Mouse (Mus musculus): ENCODE results near the gene Ndufa7. TPM values are rescaled to one million over a fixed set of nuclear protein-coding genes. Genes with fewer than 3 reads are reported as not detected.
"Not testable (repeated sequence)": the region's sequence is repeated elsewhere in the genome, so short reads cannot be mapped to it uniquely, and the experiment has no call there.

Ndufa7 gene
- polyA plus RNA-seq, 1 experiment from 2014 or later: 482 TPM

DNA sequence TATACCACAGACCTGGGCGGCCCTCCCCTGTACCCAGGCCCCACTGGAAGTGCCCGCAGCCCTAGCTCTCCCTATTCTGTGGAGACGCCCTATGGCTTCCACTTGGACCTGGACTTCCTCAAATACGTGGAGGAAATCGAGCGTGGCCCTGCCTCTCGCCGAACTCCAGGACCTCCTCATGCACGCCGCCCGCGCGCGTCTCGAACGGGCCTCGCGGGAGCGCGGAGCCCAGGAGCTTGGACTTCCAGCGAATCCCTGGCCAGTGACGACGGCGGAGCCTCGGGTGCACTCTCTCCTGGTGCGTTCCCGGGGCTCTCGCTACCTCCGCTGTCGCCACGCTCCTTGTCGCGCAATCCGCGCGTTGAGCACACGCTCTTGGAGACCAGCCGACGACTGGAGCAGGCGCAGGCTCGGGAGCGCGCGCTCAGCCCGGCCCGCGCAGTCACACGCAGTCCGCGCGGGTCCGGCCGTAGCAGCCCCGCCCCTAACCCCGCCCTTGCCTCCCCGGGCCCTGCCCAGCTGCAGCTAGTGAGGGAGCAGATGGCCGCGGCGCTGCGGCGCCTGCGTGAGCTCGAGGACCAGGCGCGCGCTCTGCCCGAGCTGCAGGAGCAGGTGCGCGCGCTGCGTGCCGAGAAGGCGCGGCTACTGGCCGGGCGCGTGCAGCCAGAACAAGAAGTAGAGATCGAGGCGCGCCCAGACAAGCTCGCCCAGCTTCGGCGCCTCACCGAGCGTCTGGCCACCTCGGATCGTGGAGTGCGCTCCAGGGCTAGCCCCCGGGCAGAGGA is 7.0 kb upstream of the Ndufa7 start:
- under 1% methylated on average over 89 of the region's 89 CpGs for WGBS
- peak; percentile 97 for DNase-seq (ENCODE audit: low spot score)
- peaks cover 33% of the 10 kb centered on the region; the same call in 1 of the 2 replicates for H3K27me3 ChIP-seq (ENCODE audit: insufficient read depth, poor library complexity, severe bottlenecking)
- H3K4me1 ChIP-seq: peaks cover 31% of the 10 kb centered on the region
- H3K9me3 ChIP-seq: no peaks in the 10 kb centered on the region
- peak overlapping the region; percentile 88 for H3K27ac ChIP-seq
- H3K36me3 ChIP-seq: peaks cover 42% of the 10 kb centered on the region
- peak overlapping the region; percentile 65 for H3K4me3 ChIP-seq

DNA sequence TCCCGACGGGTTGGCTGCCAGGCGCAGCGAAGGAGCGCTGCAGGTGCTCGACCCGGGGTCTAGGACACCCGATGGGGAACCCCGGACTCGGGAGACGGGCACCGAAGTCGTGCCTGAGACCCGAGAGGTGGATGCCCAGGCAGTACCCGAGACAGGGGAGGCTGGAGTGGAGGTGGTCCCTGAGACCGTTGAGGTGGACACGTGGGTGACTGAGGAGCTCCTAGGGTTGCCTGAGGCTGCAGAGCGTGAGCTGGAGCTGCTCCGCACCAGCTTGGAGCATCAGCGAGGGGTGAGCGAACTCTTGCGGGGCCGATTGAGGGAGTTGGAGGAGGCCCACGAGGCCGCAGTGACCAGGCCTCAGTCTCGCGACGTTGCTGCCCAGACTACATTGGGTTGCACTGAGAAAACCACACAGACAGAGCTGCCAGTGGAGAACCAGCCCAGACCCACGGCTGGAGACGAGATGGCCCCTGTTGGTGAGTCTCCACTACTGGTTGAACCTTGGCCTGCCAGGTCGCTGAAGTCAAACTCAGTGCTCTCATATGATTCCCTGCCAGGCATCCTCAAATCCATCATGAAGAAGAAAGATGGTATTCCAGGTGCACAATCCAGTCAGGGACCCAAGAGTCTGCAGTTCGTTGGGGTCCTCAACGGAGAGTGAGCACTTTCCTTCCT is 6.3 kb upstream of the Ndufa7 start:
- H3K9me3 ChIP-seq: no peaks in the 10 kb centered on the region
- H3K4me3 ChIP-seq: peak overlapping the region; percentile 65
- H3K4me1 ChIP-seq: peaks cover 29% of the 10 kb centered on the region
- peaks cover 30% of the 10 kb centered on the region; the same call in 1 of the 2 replicates for H3K27me3 ChIP-seq (ENCODE audit: insufficient read depth, poor library complexity, severe bottlenecking)
- DNase-seq (ENCODE audit: low spot score): no peak
- peaks cover 48% of the 10 kb centered on the region for H3K36me3 ChIP-seq
- WGBS: 19% methylated on average over 33 of the region's 33 CpGs
- H3K27ac ChIP-seq: peak overlapping the region; percentile 88

- Histone ChIP-seq H3K27me3 (ENCODE audit: insufficient read depth, poor library complexity, severe bottlenecking) (no peaks in the 10 kb centered on the region), H3K9me3 (no peaks in the 10 kb centered on the region), H3K36me3 (peaks cover 60% of the 10 kb centered on the region), H3K27ac (no peak overlapping the region), H3K4me3 (peak overlapping the region; percentile 84), H3K4me1 (peaks cover 29% of the 10 kb centered on the region)
- DNase-seq (ENCODE audit: low spot score): no peak
- WGBS: 69% methylated on average over 1 of the region's 1 CpGs
Observed at GRCm38 (mm10) chr17:33822436-33822959, 1.9 kb upstream of the Ndufa7 start.

DNA sequence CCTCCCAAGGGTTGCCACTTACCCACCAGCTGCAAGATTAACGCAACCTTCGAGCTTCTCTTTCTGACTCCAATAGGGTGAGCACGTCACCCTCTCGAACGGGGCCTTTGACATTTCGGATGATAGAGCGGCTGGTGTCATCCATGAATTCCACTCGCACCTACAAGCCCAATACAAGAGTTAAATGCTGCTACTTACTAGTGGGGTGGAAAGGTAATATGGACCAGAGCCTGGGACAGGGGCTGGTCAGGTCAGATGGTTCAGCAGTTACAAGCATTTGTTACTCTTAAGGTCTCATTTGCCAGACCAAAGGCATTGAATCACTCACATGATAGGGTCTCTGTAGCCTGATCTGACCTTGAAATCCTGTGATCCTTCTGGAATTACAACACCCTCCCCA is 1.2 kb upstream of the Ndufa7 start:
- Histone ChIP-seq H3K27ac (peak overlapping the region; percentile 92), H3K4me1 (peaks cover 22% of the 10 kb centered on the region), H3K4me3 (peak overlapping the region; percentile 84), H3K36me3 (peaks cover 65% of the 10 kb centered on the region)
- not testable (repeated sequence) for DNase-seq (ENCODE audit: low spot score); H3K9me3 ChIP-seq; H3K27me3 ChIP-seq (ENCODE audit: insufficient read depth, poor library complexity, severe bottlenecking)
- 76% methylated on average over 8 of the region's 8 CpGs for WGBS

DNA sequence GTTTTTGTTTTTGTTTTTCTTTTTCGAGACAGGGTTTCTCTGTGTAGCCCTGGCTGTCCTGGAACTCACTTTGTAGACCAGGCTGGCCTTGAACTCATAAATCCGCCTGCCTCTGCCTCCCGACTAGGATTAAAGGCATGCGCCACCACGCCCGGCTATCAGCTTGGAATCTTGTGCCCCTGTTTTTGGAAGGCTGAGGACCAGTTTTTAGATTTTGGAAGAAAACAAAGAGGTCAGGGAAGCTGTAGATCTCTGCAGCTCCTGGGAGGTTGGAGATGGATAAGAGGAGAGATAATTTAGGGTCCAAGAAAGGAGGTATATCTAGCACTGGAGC is 592 bp downstream of the Ndufa7 start:
- H3K4me3 ChIP-seq: peak overlapping the region; percentile 84
- 7% methylated on average over 6 of the region's 6 CpGs for WGBS
- peak overlapping the region; percentile 92 for H3K27ac ChIP-seq
- H3K36me3 ChIP-seq: peaks cover 57% of the 10 kb centered on the region
- H3K9me3 ChIP-seq; DNase-seq (ENCODE audit: low spot score); H3K27me3 ChIP-seq (ENCODE audit: insufficient read depth, poor library complexity, severe bottlenecking): not testable (repeated sequence)
- peaks cover 19% of the 10 kb centered on the region for H3K4me1 ChIP-seq

DNA sequence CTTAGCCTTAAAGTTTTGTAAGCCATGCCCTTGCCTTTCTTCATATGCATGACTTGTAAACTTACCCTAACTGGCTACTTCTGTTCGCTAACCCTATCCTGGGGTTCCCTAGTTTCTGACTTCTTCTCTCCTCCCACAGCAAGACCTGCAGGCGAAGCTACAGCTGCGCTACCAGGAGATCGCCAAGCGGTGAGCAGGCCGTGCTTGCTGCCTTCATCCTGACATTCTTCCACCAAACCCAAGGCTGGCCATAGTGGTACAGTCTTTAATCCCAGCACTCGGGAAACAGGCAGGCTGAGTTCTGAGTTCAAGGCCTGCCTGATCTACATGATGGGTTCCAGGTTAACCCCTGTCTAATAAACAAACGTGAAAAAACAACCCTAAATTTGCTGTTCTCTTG is 1.1 kb downstream of the Ndufa7 start:
- Histone ChIP-seq H3K4me3 (peak overlapping the region; percentile 84), H3K27me3 (ENCODE audit: insufficient read depth, poor library complexity, severe bottlenecking) (no peaks in the 10 kb centered on the region), H3K36me3 (peaks cover 57% of the 10 kb centered on the region), H3K9me3 (no peaks in the 10 kb centered on the region), H3K4me1 (peaks cover 19% of the 10 kb centered on the region), H3K27ac (no peak overlapping the region)
- DNase-seq (ENCODE audit: low spot score): no peak
- 82% methylated on average over 8 of the region's 8 CpGs for WGBS

DNA sequence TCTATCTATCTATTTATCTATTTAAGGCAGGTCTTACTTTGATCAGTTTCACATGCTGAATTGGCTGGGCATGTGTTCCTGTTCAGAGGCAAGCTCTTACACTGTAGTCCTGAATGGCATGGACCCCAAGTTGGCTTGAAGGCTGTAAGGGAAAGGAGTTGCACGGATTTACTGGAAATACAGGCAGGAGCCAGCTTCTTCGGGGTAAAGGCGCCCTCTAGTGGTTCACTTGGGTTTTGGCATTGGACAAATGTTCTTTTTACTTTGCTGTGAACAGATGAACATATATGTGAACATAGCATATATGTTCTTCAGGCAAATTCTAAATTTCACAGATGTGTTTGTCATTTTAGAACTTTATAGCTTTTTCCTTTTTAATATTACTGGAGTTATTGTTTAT is 2.5 kb downstream of the Ndufa7 start:
- Histone ChIP-seq H3K36me3 (peaks cover 57% of the 10 kb centered on the region), H3K9me3 (no peaks in the 10 kb centered on the region), H3K27me3 (ENCODE audit: insufficient read depth, poor library complexity, severe bottlenecking) (no peaks in the 10 kb centered on the region), H3K4me3 (no peak overlapping the region), H3K4me1 (peaks cover 17% of the 10 kb centered on the region), H3K27ac (no peak overlapping the region)
- peak; percentile 87 for DNase-seq (ENCODE audit: low spot score)
- under 1% methylated on average over 3 of the region's 3 CpGs for WGBS

- WGBS: 84% methylated on average over 2 of the region's 2 CpGs
- DNase-seq (ENCODE audit: low spot score): no peak
- Histone ChIP-seq H3K36me3 (peaks cover 60% of the 10 kb centered on the region), H3K27me3 (ENCODE audit: insufficient read depth, poor library complexity, severe bottlenecking) (no peaks in the 10 kb centered on the region), H3K9me3 (no peaks in the 10 kb centered on the region), H3K4me1 (peaks cover 3% of the 10 kb centered on the region; the same call in 1 of the 2 replicates), H3K4me3 (no peak overlapping the region), H3K27ac (no peak overlapping the region)
Observed at GRCm38 (mm10) chr17:33828892-33829291, 4.5 kb downstream of the Ndufa7 start.

GRCm38 (mm10) chr17:33829561-33829960 is 5.2 kb downstream of the Ndufa7 start:
- H3K4me3 ChIP-seq: no peak overlapping the region
- no peak for DNase-seq (ENCODE audit: low spot score)
- H3K4me1 ChIP-seq: peaks cover 3% of the 10 kb centered on the region; the same call in 1 of the 2 replicates
- H3K36me3 ChIP-seq: peaks cover 67% of the 10 kb centered on the region
- H3K27ac ChIP-seq: no peak overlapping the region
- no peaks in the 10 kb centered on the region for H3K9me3 ChIP-seq
- WGBS: 92% methylated on average over 10 of the region's 10 CpGs
- H3K27me3 ChIP-seq (ENCODE audit: insufficient read depth, poor library complexity, severe bottlenecking): no peaks in the 10 kb centered on the region

GRCm38 (mm10) chr17:33842966-33843795 is 18.8 kb downstream of the Ndufa7 start, which contains the start of gene Cd320:
Gene Cd320 (plus strand): TSS chr17:33843091.
- peaks cover 23% of the 10 kb centered on the region for H3K36me3 ChIP-seq
- DNase-seq (ENCODE audit: low spot score): peak; percentile 95
- H3K4me3 ChIP-seq: peak within 1 kb of the TSS; percentile 85
- H3K27me3 ChIP-seq (ENCODE audit: insufficient read depth, poor library complexity, severe bottlenecking): no peaks in the 10 kb centered on the region
- no peaks in the 10 kb centered on the region for H3K9me3 ChIP-seq
- H3K27ac ChIP-seq: peak within 1 kb of the TSS; percentile 90
- H3K4me1 ChIP-seq: peaks cover 20% of the 10 kb centered on the region
- WGBS: under 1% methylated on average over 45 of the region's 45 CpGs

DNA sequence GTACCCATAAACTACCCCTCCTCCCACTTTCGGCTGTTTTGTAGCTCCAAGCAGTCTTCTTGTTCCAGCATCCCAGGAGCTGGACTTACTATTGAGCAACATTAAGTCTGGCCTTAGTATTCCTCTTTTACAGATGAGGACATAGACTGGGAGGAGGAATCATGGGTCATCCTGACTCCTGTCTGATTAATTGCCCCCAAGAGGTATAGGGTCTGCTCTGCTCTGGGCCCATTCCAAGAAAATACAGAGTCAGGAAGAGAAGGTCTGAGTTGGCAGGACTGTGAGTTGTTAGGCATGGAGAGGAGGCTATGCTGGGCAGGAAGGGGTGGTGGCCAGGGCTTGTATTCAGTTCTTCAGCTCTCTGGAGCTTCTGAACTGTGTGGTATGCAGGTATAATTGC is 19.8 kb downstream of the Ndufa7 start:
- WGBS: 72% methylated on average over 1 of the region's 1 CpGs
- Histone ChIP-seq H3K9me3 (no peaks in the 10 kb centered on the region), H3K4me3 (no peak overlapping the region; the same call in 1 of the 2 replicates)

DNA sequence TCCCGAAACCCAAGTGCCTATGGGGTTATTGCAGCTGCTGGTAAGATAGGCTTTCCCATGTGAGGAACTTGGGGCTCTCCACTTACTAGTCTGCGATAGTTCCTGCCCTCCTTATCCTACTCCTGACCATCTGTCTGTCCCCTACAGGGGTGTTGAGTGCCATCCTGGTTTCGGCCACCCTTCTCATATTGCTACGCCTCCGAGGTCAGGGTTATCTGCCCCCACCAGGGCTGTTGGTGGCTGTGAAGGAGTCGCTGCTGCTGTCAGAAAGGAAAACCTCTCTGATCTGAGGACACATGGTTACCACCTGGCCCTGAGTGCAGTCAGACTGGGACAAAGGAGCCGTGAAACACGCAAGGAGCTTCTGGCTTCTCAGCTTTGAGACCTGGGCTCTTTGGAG is 23.8 kb downstream of the Ndufa7 start:
- Histone ChIP-seq H3K27ac (no peak overlapping the region), H3K36me3 (peaks cover 18% of the 10 kb centered on the region), H3K9me3 (no peaks in the 10 kb centered on the region), H3K27me3 (ENCODE audit: insufficient read depth, poor library complexity, severe bottlenecking) (no peaks in the 10 kb centered on the region), H3K4me3 (no peak overlapping the region), H3K4me1 (peaks cover 18% of the 10 kb centered on the region)
- 67% methylated on average over 8 of the region's 8 CpGs for WGBS
- no peak for DNase-seq (ENCODE audit: low spot score)

More for the DNA sequence above, 19.8 kb downstream of the Ndufa7 start:
- Histone ChIP-seq H3K36me3 (peaks cover 19% of the 10 kb centered on the region), H3K27ac (no peak overlapping the region), H3K27me3 (ENCODE audit: insufficient read depth, poor library complexity, severe bottlenecking) (no peaks in the 10 kb centered on the region), H3K4me1 (peaks cover 26% of the 10 kb centered on the region)
- DNase-seq (ENCODE audit: low spot score): no peak

All from heart, embryonic 10.5 days (tissue).